Mouse (Mus musculus) embryonic facial prominence, embryonic 11.5 days (tissue): Measurements from ENCODE around the gene Abtb1. TPM values are rescaled to one million over a fixed set of nuclear protein-coding genes. Genes with fewer than 3 reads are reported as not detected.

ENCODE experiments used
- ATAC-seq: fragments of 200-750 bp; cut with Nextera tagmentation; replicated peaks from 2 replicates; pipeline ENCODE4 v1.8.0; 2017; ENCODE audit warnings: low read depth; ENCODE audit not compliant: insufficient number of reproducible peaks, low FRiP score, low TSS enrichment
- DNase-seq: peaks from one replicate; pipeline ENCODE4 v3.0.0-alpha.2; 2015; ENCODE audit warnings: low spot score
- H3K27ac ChIP-seq: fragments of 300-500 bp; sonication (generic); replicated peaks from 2 replicates; pipeline ENCODE4 v1.5.1; 2014; ENCODE audit warnings: mild to moderate bottlenecking, low read depth, low read length, control low read depth
- H3K27me3 ChIP-seq: fragments of 300-500 bp; sonication (generic); 2 replicates; pipeline ENCODE4 v1.6.1; 2014; ENCODE audit warnings: mild to moderate bottlenecking, low read length, moderate library complexity, mixed read lengths; ENCODE audit not compliant: control insufficient read depth, insufficient read depth
- H3K36me3 ChIP-seq: fragments of 300-500 bp; sonication (generic); replicated peaks from 2 replicates; pipeline ENCODE4 v1.6.1; 2014; ENCODE audit warnings: low read depth, mild to moderate bottlenecking, low read length, moderate library complexity, mixed read lengths; ENCODE audit not compliant: control insufficient read depth, insufficient read depth
- H3K4me1 ChIP-seq: fragments of 300-500 bp; sonication (generic); 2 replicates; pipeline ENCODE4 v1.6.1; 2014; ENCODE audit warnings: low read length, mixed read lengths; ENCODE audit not compliant: control insufficient read depth, insufficient read depth
- H3K4me2 ChIP-seq: fragments of 300-500 bp; sonication (generic); 2 replicates; pipeline ENCODE4 v1.6.1; 2014; ENCODE audit warnings: low read depth, mild to moderate bottlenecking, control low read depth, low read length, moderate library complexity
- H3K4me3 ChIP-seq: fragments of 300-500 bp; sonication (generic); 2 replicates; pipeline ENCODE4 v1.5.1; 2014; ENCODE audit warnings: low read depth, low read length, control low read depth
- H3K9ac ChIP-seq: fragments of 300-500 bp; sonication (generic); replicated peaks from 2 replicates; pipeline ENCODE4 v1.6.1; 2014; ENCODE audit warnings: mild to moderate bottlenecking, control low read depth, low read length
- H3K9me3 ChIP-seq: fragments of 300-500 bp; sonication (generic); replicated peaks from 2 replicates; pipeline ENCODE4 v1.6.1; 2016; ENCODE audit warnings: mild to moderate bottlenecking, low read length, inconsistent platforms, mixed read lengths; ENCODE audit not compliant: control insufficient read depth
- whole genome bisulfite sequencing: fragments of 180-500 bp; shearing (Covaris S2); extraction: QIAGEN DNeasy Blood & Tissue Kit; methylation state at CpG from one replicate; pipeline ENCODE4 v1.1.7; 2014; 5-methylcytosine and 5-hydroxymethylcytosine counted together
- polyA plus RNA-seq: library from polyadenylated mRNA; unstranded; fragments of >200 nt; fragmentation: Nextera tagmentation; extraction: Ambion mirVana; gene quantifications from 2 replicates; pipeline ENCODE4 v1.2.1, GENCODE M21; 2014

Abtb1 gene
- polyA plus RNA-seq, 1 experiment from 2014 or later, result 13.7 TPM

GRCm38 (mm10) chr6:88792147-88792691 lies 49.6 kb downstream of the Abtb1 start:
- no peak overlapping the region for H3K9ac ChIP-seq
- ATAC-seq, result no peak
- H3K36me3 ChIP-seq, result no peaks in the 10 kb centered on the region
- H3K4me2 ChIP-seq, result no peak overlapping the region
- 34% methylated on average over 7 of the region's 7 CpGs for WGBS
- H3K9me3 ChIP-seq, result no peaks in the 10 kb centered on the region
- no peak overlapping the region for H3K27ac ChIP-seq
- peak; percentile 39 for DNase-seq
- peaks cover 4% of the 10 kb centered on the region; the same call in 1 of the 2 replicates for H3K4me1 ChIP-seq
- no peak overlapping the region for H3K4me3 ChIP-seq
- no peaks in the 10 kb centered on the region for H3K27me3 ChIP-seq

- Histone ChIP-seq H3K9me3 (no peaks in the 10 kb centered on the region), H3K36me3 (no peaks in the 10 kb centered on the region), H3K27ac (no peak overlapping the region), H3K9ac (no peak overlapping the region), H3K4me1 (peaks cover 4% of the 10 kb centered on the region; the same call in 1 of the 2 replicates), H3K27me3 (no peaks in the 10 kb centered on the region), H3K4me3 (no peak overlapping the region), H3K4me2 (no peak overlapping the region)
- ATAC-seq, result 0 out of 2 replicates have a peak, but pooled peaks have one; percentile 42
- 59% methylated on average over 9 of the region's 9 CpGs for WGBS
- DNase-seq, result no peak
Measured at GRCm38 (mm10) chr6:88791299-88791698, 50.5 kb downstream of the Abtb1 start.

GRCm38 (mm10) chr6:88788219-88788618 lies 53.6 kb downstream of the Abtb1 start:
- no peak for DNase-seq
- ATAC-seq, result no peak
- 77% methylated on average over 11 of the region's 11 CpGs for WGBS

GRCm38 (mm10) chr6:88787496-88787895 lies 54.3 kb downstream of the Abtb1 start:
- Histone ChIP-seq H3K36me3 (no peaks in the 10 kb centered on the region), H3K9me3 (no peaks in the 10 kb centered on the region), H3K27me3 (no peaks in the 10 kb centered on the region), H3K4me2 (no peak overlapping the region), H3K27ac (no peak overlapping the region), H3K4me1 (peaks cover 4% of the 10 kb centered on the region; the same call in 1 of the 2 replicates), H3K9ac (no peak overlapping the region), H3K4me3 (no peak overlapping the region)
- DNase-seq (no peak), ATAC-seq (no peak)
- WGBS, result 62% methylated on average over 14 of the region's 14 CpGs

More at GRCm38 (mm10) chr6:88788219-88788618, 53.6 kb downstream of the Abtb1 start:
- Histone ChIP-seq H3K9ac (no peak overlapping the region), H3K36me3 (no peaks in the 10 kb centered on the region), H3K4me3 (no peak overlapping the region), H3K27me3 (no peaks in the 10 kb centered on the region), H3K4me2 (no peak overlapping the region), H3K4me1 (peaks cover 4% of the 10 kb centered on the region; the same call in 1 of the 2 replicates), H3K9me3 (no peaks in the 10 kb centered on the region), H3K27ac (no peak overlapping the region)

- DNase-seq (no peak), ATAC-seq (no peak)
- Histone ChIP-seq H3K4me1 (peaks cover 4% of the 10 kb centered on the region; the same call in 1 of the 2 replicates), H3K27me3 (no peaks in the 10 kb centered on the region), H3K4me2 (no peak overlapping the region), H3K27ac (no peak overlapping the region), H3K9ac (no peak overlapping the region), H3K36me3 (no peaks in the 10 kb centered on the region), H3K9me3 (no peaks in the 10 kb centered on the region), H3K4me3 (no peak overlapping the region)
- 85% methylated on average over 15 of the region's 15 CpGs for WGBS
Measured at GRCm38 (mm10) chr6:88786732-88787445, 54.9 kb downstream of the Abtb1 start.

Other genes starting within 250 kb of the Abtb1 start
- gene Kbtbd12, start 204.0 kb downstream of the Abtb1 start, polyA plus RNA-seq, result not detected in 2 replicates
- gene Mgll, start 117.6 kb downstream of the Abtb1 start, polyA plus RNA-seq, result 3.0 and 9.4 TPM in 2 replicates
- 56.8 and 71.1 TPM in 2 replicates for gene Podxl2, start 33.1 kb upstream of the Abtb1 start, polyA plus RNA-seq
- 202 and 203 TPM in 2 replicates for gene Mcm2, start 56.8 kb upstream of the Abtb1 start, polyA plus RNA-seq
- 41.0 and 45.0 TPM in 2 replicates for gene Tpra1, start 60.3 kb upstream of the Abtb1 start, polyA plus RNA-seq